Mouse (Mus musculus) urinary bladder, adult 2 months (tissue): ENCODE results near the gene Tenm3. TPM values are rescaled to one million over a fixed set of nuclear protein-coding genes. Genes with fewer than 3 reads are reported as not detected.

Experiments
- DNase-seq: peaks from one replicate; pipeline ENCODE4 v3.0.0; 2022; ENCODE audit warnings: low spot score
- polyA plus RNA-seq: library from polyadenylated mRNA; depleted of rRNA; stranded (reverse); fragments of >200 nt; gene quantifications from 2 replicates; pipeline ENCODE4 v1.2.3, GENCODE M21; 2012

The Tenm3 gene
- polyA plus RNA-seq, 1 experiment: 7.7 TPM

DNA sequence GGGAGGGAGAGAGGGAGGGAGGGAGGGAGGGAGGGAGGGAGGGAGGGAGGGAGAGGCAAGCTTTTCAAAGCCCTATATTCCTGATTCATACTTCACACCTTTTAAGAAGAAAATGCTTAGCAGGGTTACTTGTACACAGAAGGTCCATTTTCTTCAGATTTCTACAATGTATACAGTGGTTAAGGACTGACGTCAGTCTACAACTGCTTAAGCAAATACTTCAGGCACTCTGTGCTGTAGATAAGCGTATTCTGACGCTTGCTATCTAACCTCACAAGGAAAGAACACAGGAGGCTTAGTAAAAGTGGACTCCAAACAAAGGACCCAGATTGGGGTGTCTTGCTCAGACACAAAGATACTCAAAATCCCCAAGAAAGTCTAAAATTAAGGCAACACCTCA, 34.6 kb downstream of the Tenm3 start:
- DNase-seq: no peak

DNA sequence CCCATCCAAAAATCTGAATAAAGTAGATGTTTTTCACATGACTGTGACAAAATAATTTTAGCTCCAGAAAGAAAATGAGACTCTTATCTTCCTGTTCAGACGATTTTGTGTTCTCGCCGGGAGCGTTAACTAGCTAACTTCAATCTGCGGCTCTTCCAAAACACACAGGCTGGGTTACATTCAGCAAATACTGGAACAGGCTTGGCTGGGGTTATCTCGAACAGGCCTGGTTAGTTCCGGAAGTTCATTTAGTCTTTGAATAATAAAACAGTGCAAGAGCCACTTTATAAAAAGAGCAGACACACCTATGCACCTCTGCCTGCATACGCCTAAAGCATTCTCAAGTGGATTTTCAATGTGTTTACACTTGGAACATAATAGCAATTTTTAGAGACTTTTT, 40.7 kb downstream of the Tenm3 start:
- DNase-seq: no peak

DNA sequence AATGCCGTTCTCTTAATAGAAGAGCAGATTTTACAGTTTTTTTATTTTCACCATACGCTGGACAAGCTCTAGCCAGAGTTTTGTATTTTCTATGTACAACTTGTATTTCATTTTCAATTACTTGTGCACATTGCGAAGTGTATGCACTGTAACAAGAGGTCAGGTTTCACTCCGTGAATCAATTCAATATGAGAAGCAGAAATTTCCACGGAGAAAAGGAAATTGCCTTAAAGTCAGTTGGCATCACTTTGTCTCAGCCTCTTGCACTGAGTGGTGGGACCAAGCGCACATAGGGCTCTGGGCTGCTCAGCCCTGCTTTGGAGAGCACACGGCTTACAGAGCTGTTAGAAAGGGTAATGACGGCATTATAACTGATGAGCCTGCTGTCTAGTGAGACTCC, 41.5 kb downstream of the Tenm3 start:
- no peak for DNase-seq

DNA sequence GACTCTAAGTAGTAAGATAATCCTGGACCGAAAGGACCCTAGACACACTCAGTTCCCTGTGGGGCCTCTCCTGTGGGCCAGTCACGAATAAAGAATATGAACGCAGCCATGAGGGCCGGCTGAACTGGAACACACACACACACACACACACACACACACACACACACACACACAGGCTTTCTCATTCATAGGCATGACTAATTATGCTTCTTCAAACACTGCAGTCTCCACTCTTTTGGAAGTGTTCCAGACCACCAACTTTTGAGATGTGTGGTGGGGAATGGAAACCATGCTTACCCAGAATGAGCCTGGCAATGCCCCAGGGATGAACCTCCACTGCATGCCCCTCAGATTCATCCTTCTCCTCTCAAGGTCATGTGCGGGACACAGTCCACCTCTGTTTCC, 45.8 kb downstream of the Tenm3 start:
- no peak for DNase-seq

DNA sequence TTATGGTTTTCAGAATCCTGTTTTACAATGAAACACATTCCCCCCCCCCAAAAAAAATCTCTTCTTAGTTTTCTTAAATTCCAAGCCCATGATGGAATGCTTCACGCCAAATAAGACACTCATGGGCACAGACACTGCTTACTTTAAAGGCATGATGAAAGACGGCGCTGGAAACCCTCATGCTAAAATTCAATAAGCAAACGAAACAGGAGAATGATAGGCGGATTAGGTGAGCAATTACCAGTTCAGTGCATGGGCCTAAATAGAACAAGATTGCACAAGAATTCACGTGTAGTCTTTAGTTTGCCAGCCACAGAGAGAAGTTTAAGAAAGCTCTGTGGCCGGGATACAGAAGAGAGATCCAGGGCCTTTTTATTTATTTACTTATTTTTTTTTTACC, 49.5 kb downstream of the Tenm3 start:
- no peak for DNase-seq

DNA sequence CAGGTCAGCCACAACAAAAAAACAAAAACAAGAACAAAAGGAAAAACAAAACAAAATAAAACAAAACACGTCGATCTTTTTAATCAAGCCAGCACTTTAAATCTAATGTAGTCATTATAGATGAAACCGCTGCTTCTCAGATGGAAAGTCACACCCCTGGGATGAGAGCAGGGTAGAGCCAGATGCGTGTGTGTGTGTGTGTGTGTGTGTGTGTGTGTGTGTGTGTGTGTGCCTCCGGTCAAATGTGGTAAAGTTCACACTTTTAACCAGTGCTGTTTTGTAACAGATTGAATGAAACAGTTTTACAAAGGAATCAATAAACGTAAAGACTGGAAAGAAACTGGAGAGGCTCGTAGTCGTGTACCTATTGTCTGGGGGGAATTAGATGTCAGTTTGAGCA, 50.0 kb downstream of the Tenm3 start:
- no peak for DNase-seq

DNA sequence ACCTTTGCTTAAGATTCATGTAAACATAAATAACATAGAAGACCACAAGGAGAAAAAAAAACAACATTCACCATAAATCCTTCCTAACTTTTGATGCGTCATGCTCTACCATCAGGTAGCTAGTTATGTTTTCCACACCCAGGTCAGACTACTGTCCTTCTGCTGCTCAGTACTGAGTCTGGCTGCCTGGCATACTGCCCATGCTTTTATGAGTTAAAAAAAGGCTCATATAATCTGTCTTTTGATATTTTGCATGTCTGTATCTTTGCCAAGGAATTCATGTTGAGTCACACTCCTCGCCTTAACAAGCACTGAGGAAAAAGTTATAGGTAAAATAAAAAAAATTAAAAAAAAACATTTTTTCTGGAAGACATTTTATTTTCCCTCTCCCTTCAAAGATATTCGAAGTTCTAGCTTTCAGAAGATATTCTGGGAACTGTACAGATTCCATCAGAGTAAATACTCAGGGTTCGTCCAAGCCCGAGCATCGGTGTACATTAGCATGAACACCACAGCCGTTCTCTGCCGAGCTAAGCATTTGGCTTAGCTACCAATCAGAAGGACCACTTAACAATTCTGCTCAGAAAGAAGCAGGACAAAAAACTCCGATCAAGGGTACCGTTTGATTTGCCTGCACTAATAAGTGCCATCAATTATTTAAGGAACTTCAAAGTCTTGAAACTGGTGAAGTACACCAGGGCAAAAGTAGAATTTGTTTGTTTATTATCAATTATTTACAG, 51.0 kb downstream of the Tenm3 start:
- no peak for DNase-seq

DNA sequence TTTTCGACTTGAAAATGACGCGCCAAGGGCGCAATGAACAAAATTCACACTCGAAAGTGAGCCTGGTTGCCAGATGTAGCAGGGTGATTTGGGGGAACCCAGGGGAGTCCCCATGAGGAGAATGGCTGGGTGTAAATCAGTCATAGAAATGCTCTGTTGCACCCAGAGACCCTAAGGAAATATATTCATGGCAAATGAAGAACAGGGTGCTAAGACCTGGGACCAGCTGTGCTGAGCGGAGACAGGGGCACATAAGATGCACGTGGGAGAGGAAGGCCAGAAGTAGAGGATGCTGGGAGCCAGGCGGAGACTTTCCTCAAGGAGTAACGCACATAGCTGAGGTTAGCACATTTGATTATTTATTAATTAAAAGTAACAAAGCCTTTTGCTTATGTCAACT, 60.4 kb downstream of the Tenm3 start:
- no peak for DNase-seq

DNA sequence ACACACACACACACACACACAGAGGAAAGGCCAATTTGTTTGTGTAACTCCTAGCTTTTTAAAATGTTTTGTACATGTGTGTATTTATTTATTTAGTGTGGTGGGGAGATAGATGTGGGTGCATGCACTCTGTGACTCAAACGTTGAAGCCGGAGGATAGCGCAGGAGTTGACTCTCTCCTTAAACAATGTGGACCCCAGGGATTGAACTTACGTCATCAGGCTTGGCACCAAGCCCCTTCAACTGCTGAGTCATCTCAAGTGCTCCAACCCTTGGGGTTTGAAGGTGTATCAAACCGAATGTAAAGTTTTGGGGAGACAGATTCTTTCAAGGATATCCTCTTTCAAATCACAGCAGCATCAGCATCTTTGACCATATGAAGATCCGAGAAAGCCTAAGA, 63.1 kb downstream of the Tenm3 start:
- no peak for DNase-seq

DNA sequence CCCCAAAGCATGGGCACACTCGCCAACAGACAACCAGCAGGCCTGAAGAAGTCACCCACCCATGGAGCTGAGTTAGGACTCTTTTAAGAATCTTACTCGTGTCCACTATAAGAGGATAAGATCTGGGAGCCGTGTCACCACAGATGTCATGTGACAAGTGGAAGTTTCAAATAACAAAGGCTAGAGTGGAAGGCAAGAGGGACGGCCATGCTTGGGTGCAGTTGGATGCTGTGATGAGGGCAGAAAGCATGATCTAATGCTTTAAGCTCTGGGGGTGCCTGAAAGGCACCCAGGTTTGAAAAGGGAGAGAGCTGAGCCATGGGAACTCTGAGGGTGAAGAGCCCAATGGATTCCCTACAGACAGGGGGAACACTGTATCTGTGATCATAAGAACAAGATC, 64.6 kb downstream of the Tenm3 start:
- no peak for DNase-seq

DNA sequence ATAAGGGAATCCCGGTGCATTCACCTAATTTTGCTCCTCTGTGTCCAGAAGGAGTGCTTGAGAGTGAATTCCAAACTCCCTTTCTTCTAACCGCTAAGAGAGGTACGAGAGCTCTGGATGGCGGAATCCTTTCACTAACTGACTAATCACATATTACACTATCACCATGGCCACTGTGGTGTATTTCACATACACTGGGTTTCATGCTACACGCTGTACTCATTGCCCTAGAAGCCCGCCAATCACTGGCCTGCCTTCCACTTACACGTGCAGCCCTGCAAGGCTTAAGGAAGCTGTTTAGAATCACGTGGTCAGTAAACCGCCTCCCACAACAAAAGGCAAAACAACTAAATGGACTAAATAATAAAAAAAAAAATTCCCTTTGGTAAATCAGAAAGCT, 67.7 kb downstream of the Tenm3 start:
- no peak for DNase-seq

DNA sequence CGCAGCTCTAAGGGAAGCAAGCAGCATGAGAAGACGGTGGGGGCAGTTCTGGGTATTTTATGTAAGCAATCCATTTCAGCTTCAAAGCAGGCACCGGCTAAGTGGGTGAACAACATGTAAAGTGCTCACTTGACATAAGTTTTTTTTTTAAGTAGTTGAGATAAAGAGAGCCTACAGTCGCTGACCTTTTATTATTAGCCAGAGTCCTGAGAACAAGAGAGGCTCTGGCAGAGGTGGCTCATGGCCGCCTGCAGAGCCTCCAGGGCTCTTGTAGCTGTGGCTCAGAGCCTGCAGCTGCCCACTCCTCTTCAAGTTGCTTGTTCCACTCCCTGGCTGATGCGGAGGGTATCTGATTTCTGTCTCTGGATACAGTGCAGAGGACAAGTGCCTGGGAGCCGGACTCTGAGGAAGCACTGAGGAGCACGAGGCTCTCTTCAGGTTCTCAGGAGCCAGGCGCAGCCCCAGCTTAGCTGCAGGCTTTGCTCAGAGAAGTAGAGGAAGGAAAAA, 68.2 kb downstream of the Tenm3 start:
- no peak for DNase-seq

DNA sequence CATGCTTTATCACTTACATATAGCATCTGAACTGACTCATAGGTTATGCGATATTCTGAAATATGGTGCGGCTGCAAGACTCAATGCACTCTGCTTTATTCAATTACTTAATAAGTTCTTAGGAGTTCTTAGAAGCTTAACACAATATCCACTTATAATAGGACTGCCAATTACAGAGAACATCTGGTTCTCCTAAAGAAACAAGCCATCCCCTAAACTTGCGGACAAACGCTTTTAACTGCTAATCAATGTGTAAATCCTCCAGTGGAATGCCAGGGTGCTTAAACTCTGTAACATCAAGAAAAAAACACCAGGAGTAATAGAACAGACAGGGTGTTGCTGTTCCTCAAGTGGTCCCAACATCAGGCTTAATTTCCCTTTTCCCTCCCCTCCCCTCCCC, 68.9 kb downstream of the Tenm3 start:
- no peak for DNase-seq

DNA sequence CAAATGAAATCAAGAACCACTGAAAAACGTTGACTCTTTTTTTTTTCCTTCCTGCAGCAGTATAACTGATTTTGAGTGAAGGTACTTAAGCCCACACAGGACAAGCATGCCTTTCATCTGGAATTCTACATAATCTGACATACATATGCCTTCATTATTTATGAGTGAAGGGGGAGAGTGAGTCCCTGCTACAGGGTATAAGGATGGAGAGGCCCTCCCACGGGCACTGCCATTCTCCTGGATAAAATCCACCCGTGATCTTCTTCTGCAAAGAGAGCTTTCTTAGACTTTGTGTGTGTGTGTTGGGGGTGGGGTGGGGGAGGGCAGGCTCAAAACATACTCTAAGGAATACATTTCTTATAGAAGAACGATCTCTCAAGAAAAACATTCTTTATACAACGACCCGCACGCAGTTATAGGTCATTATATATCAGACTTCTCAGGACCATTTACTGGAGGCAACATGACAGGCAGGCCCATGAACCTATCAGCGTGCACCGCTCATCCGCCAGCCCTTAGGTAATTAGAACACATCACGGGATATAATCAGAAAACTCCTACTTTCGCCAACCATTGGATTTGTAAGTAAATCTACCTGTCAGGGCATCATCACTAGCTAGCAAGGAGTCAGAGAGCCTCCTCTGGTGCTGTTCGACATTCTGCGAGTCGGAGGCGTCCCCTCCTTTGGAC, 77.1 kb downstream of the Tenm3 start:
- no peak for DNase-seq

DNA sequence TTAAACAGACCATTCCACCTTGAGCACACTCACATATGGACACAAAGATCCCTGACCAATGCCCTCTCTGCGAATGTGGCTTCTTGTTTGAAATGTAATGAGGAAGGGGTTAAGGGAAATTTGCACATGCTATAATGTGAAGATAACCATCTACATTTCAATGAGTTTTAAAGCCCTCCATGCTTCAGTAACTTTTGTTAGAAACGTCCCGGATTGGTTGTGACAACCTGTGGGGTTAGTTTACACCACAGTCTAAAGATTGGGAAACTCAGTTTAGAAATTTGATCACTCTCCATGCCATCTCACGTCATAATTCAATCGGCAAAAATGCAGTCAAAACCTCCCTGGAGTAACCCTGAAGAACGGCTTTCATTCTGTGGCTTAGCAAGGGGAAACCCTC, 78.5 kb downstream of the Tenm3 start:
- no peak for DNase-seq

DNA sequence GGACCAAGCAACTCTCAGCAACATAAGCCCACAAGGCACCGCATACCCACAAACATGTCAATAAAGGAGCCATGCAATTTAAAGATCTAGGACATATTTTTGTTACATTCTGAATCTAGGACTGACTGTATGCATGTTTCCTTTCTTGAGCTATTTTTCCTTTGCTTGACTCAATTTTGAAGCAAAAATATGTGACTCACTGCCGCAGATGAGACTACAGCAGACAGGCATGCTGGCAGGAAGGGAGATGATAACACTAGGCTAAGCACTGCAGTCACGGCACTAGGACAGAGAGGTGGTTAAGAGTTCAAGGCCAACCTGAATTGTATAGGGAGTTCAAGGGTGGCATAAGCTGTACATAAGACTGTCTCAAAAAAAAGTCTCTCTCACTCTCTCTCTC, 79.7 kb downstream of the Tenm3 start:
- no peak for DNase-seq

DNA sequence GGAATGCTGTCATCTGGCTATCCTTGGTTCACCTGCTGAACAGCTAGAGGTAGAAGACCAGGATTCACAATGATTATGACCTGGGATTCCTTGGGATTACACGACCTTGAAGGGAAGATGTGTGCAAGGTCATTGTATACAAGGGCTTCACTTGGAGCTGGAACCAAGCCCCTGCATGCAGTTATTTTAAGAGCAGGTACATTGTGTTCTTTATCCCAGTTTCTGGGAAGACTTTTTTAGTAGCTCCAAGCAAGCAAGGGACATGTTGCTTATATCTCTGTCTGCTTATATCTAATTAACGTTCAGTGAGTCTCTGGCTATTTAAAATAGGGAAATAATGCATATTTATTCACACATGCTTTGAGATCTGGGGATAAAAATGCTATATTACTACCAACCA, 86.9 kb downstream of the Tenm3 start:
- DNase-seq: no peak

DNA sequence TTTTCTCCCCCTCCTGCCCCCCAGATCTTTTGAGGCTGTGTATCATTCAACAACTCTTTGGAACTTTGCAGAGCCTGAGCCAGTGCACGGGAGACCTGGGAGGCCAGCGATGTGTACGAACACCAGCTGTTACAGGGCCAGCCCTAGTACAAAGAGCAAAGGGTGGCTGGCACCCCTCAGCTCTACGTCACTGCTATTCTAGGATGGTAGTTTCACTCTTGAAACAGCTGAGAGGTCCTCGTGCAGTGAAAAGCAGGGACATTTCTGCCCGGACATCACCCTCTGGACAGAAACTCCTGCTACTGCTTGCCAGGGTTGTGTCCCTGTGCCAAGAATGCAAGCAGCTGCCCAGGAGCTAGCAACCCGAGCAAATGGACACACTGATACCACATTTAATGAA, 88.3 kb downstream of the Tenm3 start:
- no peak for DNase-seq

DNA sequence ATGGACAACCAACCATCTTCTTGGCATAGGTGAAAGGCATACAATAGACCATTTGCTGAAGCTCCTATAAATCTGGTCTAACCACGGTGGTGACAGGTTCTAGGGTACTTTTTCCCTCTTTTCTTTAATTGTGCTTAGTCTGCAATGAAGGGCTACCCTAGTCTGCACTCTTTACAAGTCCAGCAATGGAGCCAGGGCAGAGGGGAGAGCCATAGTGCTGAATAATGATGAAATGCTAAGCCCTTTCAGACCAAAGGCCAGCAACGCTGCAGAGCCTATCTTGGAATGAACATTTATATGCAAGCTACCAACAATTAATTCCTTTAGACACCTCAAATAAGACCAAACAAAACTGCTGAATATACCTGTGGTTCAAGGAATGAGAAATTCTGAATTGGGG, 88.8 kb downstream of the Tenm3 start:
- DNase-seq: no peak

DNA sequence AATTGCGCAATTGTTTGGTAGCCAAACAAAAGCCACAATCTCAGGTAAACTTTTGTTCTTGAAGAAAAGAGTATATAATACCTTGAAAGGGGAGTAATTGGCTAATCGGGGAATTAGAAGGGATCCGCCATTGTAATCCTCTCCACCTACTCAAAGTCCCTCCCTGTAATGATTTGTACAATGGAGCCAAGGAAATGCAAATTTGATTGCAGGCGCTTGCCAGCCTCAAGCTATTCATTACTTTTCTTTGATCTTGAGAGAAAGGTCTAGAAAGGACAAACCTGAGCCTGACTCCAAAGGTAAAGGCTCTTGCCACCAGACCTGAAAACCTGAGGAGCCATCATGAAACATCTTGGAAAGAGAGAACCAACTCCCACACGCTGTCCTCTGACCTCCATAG, 91.8 kb downstream of the Tenm3 start:
- no peak for DNase-seq

DNA sequence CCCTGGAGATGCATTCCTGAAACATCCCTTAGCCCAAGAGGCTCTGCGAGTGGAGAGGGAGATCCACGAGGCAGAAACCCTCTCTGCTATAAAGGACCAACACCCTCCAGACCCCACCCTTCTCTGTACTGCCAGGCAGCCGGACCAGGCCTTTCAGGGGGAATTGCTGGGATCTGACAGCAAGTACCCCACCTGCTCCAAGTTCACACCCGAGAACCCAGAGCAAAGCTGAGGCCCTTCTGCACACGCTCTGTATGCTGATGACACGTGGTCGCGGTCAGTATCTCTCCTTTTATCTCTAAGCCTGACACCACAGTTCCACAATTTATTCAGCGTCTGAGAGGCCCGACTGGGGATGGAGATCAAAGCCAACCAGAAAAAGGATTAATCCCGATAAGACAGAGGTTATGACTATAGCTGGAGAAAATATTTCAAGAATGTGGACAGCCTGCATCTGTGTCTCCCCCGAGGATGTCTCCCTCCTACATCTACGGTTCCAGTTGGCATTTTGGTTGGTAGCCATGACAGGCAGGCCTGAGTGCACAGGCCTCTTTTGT, 95.2 kb downstream of the Tenm3 start:
- DNase-seq: no peak

DNA sequence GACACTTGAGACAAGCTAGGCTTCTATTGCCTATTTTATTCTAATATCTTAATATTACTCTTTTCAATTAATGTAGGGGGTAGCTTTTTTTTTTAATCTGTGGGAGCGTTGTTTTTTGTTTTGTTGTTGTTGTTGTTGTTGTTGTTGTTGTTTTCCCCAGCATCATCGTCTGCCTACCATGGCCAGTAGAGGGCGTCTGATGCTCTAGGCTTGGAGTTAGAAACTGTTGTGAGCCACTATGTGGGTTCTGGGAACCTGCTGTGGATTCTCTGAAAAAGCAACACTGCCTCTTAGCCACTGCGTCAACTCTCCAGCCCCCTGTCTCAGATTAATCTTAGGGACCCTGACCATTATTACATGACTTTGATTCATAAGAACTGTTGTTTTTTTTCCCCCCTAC, 99.8 kb downstream of the Tenm3 start:
- no peak for DNase-seq

DNA sequence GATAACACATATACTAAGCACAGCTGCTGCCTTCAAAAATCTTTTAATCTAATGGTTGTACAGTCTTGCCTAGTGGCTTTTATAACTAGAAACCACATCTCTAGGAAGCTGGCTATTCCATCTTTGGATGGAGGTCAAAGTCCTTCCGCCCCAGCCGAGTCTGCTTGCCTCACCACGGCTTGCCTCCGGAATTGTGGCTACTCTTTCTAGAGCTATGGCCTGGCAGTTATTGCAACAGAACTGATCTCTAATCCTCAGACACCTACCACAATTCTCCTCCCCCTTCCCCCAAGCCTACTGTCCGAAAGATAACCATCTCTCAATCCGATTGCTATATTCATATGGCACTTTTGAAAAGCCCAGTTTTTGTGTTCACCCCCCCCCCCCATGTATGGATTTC, 101.0 kb downstream of the Tenm3 start:
- no peak for DNase-seq
